Mouse (Mus musculus) right cerebral cortex, postnatal 10 days (tissue): ENCODE measurements around the gene 4930451I11Rik.
A peak's percentile ranks its signal among the peaks of the same experiment; 100 is the strongest.

ENCODE experiments used
- DNase-seq, 2 experiments: peaks; one replicate each; pipeline ENCODE4 v3.0.0; 2021; ENCODE audit warnings: low spot score in 2 of 2

Gene 4930451I11Rik

DNA sequence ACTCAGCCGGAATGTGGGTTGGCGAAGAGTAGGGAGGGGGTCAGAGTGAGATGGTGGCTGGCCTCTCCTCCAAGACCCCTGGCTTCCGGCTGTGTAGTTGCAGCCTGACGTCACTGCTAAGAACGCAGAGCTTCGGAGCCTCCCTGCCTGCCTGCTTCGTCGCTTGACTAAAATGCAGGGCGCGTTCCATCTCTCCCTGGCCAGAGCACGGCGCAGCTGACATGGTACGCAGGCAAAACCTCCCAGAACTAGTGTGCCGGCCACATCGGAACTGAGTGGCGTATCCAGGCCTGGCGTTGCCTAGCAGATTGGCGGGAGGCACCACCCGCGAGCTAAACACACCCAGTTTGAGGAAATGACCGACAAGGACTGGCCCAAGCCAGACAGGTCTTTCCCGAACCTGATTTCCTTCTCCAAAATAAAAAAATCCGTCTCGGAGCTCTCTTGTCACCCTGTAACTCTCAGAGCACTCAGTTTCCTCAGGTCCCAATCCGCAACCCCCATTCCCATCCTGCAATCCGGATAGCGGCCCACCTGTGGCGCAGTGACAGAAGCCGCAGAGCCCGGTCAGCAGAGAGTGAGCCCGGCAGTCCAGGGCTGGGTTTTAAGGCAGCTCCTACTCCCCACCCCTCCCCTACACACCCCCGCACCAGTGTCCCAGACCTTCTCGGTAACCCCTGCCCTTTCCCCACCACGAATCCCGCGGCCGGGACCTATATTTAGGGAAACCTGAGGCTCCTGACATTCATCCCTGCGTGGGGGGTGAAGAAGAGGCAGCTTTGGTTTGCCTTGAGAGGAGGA lies 31.8 kb downstream of the 4930451I11Rik start:
- DNase-seq, result peak in 1 of 2 experiments; percentile 95

DNA sequence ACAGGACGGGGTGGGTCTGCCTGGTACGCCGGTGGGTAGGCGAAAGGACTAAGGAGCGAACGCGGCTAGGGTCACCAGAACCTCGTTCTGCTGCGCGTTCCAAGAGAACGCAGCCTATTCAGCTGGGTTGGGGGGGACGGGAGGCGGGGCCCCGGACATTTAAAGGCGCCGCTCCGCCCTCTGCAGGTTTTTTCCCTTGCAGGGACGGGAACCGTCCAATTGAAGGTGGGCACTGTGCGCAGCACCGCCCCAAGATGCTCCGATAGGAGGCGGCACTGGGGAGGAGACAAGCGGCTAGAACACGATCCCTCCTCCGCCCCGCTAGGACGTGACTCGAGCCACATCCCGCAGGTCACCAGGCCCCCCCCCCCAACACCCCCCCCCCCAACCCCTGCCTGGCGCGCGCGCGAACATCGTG lies 32.4 kb downstream of the 4930451I11Rik start:
- peak; percentile 98 for DNase-seq

DNA sequence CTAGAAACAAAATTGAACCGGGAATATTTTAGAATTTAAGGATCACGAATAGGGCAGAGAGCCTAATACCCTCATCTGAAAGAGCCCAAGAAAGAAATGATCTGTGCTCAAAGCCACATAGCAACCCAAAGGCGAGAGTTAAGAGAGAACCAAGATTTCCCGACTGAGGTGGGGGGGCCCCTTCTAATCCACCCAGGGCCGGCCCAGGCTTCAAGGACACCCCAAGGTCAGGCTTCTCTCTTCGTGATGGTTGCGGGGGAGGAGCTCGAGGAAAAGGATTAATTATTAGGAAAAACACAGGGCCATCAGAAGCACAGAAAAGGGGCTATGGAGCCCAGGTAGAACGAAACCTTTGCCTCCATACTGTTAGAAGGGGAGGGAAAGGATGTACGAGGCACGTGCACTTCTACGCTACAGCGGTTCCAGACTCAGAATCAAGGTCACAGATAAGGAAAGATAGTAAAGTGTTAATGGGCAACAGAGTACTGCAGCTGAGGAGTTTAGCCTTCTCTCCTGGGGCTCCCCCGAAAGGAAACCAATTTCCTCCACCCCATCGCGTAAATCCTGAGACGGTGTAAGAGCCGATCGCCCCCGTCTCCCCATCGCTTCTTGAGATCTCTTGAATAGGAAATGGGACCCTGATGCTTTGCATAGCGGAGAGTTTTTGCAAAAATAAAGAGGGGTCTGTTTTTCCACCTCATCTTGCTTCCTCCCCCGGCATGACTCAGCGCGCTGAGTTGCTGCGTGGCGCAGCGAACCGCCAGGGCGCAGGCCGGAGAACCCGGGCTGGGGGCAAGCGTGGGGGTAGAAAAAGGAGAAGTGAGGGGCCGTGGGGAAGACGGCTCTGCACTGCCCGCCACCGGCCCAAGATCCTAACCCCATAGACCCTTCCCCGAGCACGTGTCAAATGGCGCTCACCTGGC lies 33.1 kb downstream of the 4930451I11Rik start:
- DNase-seq, result peak in 1 of 2 experiments; percentile 52

DNA sequence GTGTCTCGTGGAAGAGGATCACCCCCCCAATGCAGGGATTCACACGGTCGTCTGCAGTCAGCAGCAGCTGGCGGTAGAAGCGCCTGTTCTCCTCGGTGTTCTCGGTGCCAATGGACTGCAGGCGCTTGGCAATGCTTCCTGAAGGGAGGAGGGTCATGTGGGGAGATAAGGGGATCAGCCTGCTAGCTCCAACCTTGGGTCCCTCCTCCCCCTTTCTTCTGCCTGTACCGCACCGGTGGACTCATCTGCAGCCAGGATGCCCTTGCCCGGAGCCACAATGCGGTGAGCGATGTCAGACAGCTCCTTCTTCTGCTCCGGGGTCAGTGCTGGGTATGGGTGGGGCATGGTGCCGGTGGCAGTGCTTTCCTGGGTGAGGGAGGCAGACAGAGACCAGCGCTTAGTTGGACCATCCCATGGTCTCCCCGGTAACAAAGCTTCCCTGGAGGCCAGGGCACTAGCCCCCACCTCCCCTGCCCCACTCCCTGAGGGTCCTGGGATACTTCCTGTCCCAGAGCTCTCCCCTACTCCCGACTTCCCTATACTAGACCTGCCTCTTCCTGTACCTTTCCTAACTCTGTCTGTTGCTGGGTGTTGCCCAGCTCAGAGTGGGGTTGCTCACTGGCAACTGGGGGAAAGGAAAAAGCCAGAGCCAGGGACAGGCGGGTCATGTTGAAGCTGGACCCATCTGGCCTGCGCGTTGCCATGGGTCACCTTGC lies 33.9 kb downstream of the 4930451I11Rik start, which contains the start of gene Fam57b:
Gene Fam57b, plus strand, starts transcription at position 258 of the 716 bp plus-strand sequence.
- peak in 1 of 2 experiments; percentile 62 for DNase-seq

DNA sequence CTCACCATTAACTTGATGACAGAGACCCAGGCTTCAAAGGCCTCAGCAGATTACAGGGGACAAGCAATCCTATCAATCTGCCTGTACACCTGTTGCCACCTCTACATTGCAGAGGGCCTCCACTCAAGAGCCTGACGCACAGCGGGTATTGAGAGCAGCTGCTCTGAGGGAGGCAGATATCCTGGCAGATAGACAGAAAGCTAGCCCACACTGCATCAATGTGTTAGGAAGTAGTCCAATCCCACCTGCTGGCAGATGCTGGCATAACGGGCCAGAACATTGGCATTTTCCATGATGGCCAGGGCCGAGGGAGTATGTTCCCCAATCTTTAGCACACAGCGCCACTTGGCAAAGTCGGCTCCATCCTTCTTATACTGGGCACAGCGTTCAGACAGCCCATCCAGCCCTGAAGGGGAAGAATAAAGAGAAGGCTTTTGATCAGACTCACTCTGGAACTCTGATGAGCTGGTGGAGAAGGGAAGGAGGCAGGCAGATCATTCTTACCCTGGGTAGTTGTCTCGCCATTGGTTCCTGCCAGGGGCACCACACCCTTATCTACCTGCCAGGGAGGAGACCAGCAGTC lies 35.0 kb downstream of the 4930451I11Rik start:
- DNase-seq, result peak in 1 of 2 experiments; percentile 63

DNA sequence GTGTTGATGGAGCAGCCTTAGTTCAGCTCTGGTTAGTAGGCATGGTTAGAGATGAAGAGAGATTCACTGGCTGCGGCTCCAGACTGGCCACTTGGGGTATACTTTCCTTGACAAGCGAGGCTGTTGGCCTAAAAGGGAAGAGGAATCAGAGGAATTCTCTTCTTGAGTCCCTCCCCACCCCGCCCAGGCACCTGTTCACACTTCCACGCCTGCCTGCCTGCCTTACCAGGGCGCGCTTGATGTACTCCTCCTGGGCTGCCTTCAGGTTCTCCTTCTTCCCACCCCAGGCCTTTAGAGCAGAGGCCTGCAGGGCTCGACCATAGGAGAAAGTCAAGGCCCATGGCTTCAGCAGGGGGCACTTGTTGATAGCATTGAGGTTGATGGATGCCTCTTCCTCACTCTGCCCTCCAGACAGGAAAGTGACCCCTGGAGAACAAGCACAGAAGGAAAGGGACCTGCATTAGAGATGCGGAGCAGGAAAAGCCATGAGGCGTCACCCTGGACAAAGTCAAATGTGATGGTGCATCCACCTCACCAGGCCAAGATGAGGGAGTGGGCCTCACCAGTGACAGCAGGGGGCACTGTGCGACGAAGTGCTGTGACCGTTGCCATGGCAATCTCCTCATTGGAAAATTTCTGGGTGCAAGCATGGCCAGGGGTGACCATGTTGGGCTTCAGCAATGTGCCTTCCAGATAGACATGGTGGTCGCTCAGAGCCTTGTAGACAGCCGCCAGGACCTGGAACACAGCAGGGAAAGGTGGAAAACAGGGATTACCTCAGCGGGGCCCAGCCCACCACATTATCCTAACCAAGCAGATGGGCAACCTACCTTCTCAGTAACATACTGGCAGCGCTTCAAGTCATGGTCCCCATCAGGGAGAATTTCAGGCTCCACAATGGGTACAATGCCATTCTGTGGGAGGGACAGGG lies 35.8 kb downstream of the 4930451I11Rik start:
- peak in 1 of 2 experiments; percentile 44 for DNase-seq

DNA sequence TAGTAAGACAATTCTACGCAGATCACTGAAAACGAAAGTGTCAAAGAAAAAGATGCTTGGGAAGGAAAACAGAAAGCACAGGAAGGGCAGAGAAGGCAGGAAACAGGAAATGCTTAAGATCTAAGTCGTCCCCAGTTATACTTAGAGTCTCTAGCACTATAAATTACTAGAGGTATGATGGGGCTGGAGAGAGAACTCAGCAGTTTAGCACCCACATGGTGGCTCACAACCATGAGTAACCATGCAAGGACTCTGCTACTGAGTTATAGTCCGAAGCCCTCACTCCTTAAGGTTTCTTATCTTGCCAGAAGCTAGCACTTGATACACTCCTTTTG lies 37.2 kb downstream of the 4930451I11Rik start:
- no peak for DNase-seq

DNA sequence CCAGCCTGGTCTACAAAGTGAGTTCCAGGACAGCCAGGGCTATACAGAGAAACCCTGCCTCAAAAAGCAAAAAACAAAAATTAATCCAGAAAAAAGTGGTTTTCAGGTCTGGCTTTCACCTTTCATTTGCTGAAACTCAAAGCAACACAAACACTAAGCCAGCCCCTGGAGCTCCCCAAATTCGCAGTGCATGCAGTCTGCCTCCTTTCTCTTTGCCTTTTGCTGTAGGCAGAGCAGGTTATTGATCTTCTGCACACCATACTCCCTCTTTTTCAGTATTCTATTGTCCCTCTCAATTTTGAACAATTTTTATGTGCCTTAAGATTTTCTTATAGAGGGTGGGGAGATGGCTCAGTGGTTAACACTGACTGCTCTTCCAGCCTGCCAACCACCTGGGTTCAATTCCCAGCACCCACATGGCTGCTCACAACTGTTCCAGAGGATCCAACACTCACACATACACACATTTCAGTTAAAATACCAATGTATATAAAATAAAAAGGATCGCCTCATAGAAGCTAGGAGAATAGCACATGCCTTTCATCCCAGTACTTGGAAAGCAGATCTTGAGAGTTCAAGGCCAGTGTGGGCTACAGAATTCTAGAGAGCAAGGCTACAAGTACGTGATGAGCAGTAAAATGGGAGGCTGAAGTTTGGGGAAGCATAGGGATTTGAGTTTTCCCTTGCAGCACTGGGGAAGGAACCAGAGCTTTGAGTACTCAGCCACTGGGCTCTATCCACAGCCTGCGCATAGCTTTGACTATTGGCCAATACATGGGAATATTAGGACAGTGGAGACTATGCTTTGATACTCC lies 37.8 kb downstream of the 4930451I11Rik start:
- no peak for DNase-seq

DNA sequence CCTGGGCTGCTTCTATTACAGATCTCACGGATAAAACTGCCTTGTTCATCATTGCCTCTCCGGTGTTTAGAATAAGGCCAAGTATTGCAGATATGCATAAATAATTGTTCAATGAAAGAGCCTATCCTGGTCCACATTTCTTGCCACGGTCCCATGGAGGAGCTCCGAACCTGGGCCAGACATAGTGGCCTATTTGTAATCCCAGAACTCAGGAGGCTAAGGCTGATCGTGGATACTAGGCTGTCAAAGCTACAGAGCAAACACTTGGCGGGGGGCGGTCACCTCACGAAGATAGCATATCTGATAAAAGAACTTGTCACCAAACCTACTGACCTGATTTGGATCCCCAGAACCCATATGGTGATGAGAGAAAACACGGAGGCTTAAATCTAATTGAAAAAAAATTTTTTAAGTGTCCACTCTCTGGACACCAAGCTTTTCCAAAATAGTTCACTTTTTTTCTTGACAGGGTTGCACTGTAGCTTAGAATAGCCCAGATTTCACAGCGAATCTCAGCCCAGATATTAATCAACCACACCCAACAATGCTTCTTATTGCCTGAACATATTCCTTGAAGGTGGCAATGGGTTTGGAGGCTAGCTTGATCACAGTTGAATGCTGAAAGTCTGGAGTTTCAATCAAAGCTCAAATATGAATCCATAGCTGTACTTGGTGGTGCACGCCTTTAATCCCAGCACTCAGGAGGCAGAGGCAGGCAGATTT lies 38.6 kb downstream of the 4930451I11Rik start:
- DNase-seq, result peak in 1 of 2 experiments; percentile 23

DNA sequence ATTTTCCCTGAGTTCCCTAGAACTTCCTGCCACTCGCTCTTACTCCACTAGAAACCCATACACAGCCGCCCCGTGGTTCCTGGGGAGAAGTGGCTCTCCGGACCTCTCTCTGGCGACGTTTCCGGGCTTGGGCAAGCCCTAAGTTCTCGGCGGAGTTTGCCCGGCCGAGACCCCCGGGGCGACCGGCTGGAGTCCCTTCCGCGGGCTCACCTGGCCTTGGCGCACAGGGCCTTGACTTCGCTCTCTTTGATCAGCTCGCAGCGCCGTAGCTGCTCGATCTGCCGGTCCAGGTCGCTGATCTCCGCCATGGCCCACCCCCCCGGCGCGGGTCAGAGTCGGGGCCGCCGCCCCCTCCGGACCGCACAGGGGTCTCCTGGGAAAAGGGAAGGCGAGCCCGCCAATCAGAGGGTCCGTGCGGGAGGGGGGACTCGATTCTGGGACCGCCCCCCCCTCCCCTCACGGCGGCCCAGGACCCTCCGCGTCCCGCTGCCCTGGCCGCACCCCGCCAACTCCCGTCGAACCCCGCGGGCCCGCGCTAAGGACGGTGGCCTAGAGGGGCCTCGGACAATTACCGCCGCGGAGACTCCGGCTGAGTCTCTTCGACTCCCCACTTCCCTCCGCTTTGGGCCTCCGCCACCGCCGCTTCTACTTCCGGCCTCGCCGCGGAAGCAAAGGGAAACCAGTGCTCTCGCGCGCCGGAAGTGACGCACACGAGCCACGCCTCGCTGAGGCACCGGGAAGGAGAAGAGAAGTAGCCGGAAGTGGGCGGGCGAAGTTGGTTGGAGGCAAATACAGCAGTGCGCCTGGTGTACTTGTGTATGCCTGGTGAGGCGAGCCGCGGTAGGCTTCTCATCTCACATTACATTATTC lies 39.4 kb downstream of the 4930451I11Rik start, which contains the start of gene Ppp4c:
Gene Ppp4c, minus strand, starts transcription at position 646 of the 870 bp plus-strand sequence.
- DNase-seq, result peak; percentile 99

DNA sequence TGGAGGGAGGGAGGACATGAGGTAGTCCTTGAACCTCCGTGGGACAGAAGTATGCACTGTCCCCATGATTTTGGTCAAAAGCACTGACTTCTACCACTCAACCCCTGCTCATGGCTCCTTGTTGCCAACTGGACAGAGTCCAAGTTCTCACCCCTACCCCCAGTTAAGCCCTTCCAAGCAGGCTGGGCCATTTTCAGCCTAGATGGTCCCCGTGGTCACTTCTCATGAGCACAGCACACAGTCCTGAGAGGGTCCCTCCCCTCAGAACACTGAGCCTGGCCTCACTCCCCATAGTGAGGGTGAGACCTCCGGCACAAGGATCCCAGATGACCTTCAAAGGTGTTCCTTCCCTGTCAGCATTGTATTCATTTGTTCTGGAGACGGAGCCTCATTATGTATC lies 42.3 kb downstream of the 4930451I11Rik start:
- no peak for DNase-seq

DNA sequence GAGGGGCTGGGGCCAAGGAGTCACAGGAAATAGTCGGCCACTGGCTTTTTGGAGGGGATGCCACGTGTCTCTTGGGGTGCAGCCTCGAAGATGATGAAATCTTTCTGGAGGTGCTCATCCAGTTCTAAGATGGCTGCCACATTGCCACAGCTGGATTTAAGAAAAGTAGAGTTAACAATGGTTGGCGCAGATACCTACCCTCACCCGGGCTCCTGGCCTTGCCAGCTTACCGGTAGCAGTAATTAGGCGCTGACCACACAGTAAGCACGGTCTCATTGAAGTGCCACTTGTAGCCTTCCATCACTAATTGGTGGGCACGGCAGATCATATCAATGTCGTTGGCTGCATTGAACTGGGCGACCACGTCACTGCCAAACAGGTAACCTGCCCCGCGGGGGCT lies 45.3 kb downstream of the 4930451I11Rik start:
- no peak for DNase-seq

DNA sequence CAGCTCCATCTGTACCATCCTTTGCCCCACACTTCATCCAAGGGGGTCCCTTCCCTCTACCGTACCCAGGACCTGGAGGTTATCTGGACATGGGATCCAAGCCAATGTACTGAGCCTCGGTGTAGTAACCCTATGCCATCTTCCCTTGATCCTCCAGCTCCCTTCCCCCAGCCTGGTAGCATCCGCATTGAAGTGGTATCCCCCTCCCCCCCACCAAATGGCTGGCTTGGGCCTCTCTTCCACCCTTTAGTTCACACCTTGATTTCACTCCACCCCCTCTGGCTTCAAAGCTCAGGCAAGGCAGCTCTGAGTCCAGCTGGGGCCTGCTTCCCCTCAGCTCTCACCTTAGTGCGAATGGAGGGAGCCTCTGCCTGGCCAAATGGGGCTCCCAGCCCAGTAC lies 46.4 kb downstream of the 4930451I11Rik start:
- no peak for DNase-seq

DNA sequence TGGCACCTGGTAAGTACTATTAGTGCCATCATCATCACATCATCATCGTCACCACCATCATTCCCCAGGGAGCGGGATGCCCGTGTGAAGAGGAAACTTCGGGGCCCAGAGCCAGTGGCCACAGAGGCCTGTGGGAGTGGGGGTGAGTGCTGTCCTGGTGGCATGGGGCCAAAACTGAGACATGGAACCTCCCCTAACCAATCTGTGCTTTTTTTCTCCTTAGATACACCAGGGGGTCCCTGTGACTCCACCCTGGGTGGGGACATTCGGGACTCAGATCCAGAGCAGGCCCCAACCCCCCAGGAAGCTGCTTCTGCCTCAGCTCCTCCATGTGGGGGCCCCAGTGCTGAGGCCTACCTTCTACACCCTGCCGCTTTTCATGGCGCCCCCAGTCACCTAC lies 47.0 kb downstream of the 4930451I11Rik start:
- no peak for DNase-seq

DNA sequence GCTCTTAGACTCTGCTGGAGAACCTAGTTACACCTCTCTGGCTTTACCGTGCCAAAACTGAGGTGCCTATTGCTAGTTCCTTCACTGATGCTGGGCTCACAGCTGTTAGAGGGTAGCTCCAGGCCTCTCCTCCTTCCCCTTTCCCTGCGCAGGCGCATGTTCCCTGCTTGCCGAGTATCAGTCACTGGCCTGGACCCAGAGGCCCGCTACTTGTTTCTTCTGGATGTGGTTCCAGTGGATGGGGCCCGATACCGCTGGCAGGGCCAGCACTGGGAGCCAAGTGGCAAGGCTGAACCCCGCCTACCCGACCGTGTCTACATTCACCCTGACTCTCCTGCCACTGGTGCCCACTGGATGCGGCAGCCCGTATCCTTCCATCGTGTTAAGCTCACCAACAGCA lies 48.7 kb downstream of the 4930451I11Rik start:
- DNase-seq, result no peak

DNA sequence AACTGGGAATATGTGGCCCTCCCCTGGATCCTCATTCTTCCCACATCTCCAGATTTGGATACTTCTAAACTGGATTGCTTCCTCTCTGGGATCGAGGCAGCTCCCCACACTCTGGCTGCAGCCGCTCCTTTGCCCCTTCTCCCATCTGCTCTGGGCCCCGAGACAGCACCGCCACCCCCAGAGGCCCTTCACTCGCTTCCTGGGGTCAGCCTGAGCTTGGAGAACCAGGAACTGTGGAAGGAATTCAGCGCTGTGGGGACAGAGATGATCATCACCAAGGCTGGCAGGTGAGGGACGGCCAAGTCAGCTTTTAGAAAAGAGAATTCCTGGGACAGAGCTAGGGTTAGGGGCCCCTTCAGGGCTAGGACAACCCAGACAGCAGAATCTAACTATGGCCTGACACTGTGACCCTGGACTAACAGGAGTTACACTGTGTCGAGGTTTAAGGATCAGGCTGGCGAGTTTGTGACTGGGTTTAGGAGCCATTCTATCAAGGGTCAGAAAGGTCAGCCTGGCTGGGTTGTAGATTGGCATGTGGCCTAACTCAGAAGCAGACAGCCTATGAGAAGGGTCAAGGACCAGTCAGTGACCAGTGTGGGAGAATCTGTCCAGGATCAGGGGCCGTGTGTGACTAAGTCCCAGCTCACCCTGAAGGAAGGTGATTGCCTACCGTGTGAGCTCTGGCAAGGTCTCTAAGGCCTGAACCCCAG lies 49.6 kb downstream of the 4930451I11Rik start:
- peak in 1 of 2 experiments; percentile 43 for DNase-seq

DNA sequence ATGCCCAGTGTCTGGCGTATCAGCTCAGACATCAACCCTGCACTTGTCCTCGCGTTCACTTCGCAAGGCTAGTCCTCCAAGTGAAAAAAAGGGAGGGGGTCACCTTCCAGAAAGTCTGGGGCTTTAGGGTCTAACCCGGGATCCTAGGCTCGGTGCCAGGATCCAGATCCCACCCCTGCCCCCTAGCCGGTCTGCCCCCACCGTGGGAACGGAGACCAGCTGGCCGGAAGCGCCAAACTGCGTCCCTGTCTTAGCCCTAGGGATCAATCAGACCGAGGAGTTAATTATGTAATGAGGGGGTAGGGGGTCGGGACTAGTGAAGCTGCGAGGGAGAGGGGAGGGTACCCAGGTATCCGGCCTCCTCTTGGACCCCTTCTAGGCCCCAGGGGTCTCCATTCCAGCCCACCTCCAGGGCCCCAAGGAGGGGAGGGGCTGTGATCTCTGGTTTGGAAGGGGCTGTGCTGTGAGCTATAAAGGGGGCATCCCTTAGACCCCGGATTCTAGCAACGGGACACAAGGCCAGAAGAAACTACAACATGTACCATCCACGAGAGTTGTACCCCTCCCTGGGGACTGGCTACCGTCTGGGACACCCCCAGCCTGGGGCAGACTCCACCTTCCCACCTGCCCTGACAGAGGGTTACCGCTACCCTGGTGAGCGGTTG lies 50.3 kb downstream of the 4930451I11Rik start, which contains the start of gene Tbx6:
Gene Tbx6, plus strand, starts transcription at position 513 of the 665 bp plus-strand sequence.
- DNase-seq, result no peak
